Mouse (Mus musculus): ENCODE measurements around the gene Tspyl2.

DNA sequence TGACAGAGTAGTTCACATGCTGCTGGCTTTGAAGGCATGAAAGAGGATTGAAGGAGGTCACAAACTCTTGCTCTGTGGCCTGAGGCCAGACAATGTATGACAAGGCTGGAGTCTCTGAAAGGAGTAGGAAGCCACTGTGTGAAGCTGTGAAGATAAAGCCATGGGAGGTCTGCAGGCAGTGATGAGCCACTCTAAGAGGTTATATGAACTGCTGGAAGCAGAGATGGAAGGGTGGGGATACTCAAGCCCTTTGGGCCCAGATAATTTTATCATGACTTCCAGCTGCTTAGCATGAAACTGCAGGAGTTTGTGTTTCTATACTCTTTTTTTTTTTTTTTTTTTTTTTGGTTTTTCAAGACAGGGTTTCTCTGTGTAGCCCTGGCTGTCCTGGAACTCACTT is 34.9 kb downstream of the Tspyl2 start:
- TF ChIP-seq CTCF (IDR thresholded peaks at IDR 0.05; ENCODE audit: low read depth, low read length) (no peak), POLR2A (IDR thresholded peaks at IDR 0.05; ENCODE audit: borderline replicate concordance, low read depth, low read length) (no peak)

Data from bone marrow macrophage, adult 2 months (primary cell).